Mouse (Mus musculus) embryo, embryonic 11.5 days (tissue): ENCODE measurements around the gene Gnao1.

Experiments used
- DNase-seq: peaks from one replicate; pipeline ENCODE4 v3.0.0-alpha.2; 2012; ENCODE audit warnings: low read depth, low spot score

The Gnao1 gene

GRCm38 (mm10) chr8:93843858-93844502, 34.2 kb downstream of the Gnao1 start:
- DNase-seq: no peak

GRCm38 (mm10) chr8:93845186-93845585, 35.4 kb downstream of the Gnao1 start:
- no peak for DNase-seq

GRCm38 (mm10) chr8:93852087-93852645, 42.4 kb downstream of the Gnao1 start:
- DNase-seq: no peak

GRCm38 (mm10) chr8:93852851-93853461, 43.2 kb downstream of the Gnao1 start:
- DNase-seq: no peak

- no peak for DNase-seq
These were observed 44.9 kb downstream of the Gnao1 start for GRCm38 (mm10) chr8:93854676-93855075.

- DNase-seq: no peak
These were observed 45.5 kb downstream of the Gnao1 start for GRCm38 (mm10) chr8:93855272-93855671.

GRCm38 (mm10) chr8:93857144-93857543, 47.4 kb downstream of the Gnao1 start:
- DNase-seq: no peak

GRCm38 (mm10) chr8:93858286-93858685, 48.5 kb downstream of the Gnao1 start:
- DNase-seq: no peak

- no peak for DNase-seq
These were observed 50.3 kb downstream of the Gnao1 start for GRCm38 (mm10) chr8:93860020-93860419.

- DNase-seq: no peak
These were observed 54.3 kb downstream of the Gnao1 start for GRCm38 (mm10) chr8:93864064-93864463.

GRCm38 (mm10) chr8:93866271-93866670, 56.5 kb downstream of the Gnao1 start:
- no peak for DNase-seq

- DNase-seq: no peak
These were observed 58.9 kb downstream of the Gnao1 start for GRCm38 (mm10) chr8:93868486-93869221.

GRCm38 (mm10) chr8:93871275-93871674, 61.5 kb downstream of the Gnao1 start:
- no peak for DNase-seq

GRCm38 (mm10) chr8:93878396-93878795, 68.6 kb downstream of the Gnao1 start:
- DNase-seq: no peak

- no peak for DNase-seq
These were observed 70.2 kb downstream of the Gnao1 start for GRCm38 (mm10) chr8:93879966-93880365.

GRCm38 (mm10) chr8:93881381-93881780, 71.6 kb downstream of the Gnao1 start:
- no peak for DNase-seq

- no peak for DNase-seq
These were observed 73.5 kb downstream of the Gnao1 start for GRCm38 (mm10) chr8:93883241-93883640.

- no peak for DNase-seq
These were observed 74.0 kb downstream of the Gnao1 start for GRCm38 (mm10) chr8:93883771-93884170.

- DNase-seq: no peak
These were observed 74.5 kb downstream of the Gnao1 start for GRCm38 (mm10) chr8:93884316-93884715.

GRCm38 (mm10) chr8:93886181-93886580, 76.4 kb downstream of the Gnao1 start:
- DNase-seq: no peak

GRCm38 (mm10) chr8:93888150-93888676, 78.4 kb downstream of the Gnao1 start:
- DNase-seq: no peak
